Mouse (Mus musculus): ENCODE results near the gene Nolc1.

Nolc1 gene

GRCm38 (mm10) chr19:46075616-46076607, at the start of gene Nolc1:
Gene Nolc1, plus strand, starts transcription at chr19:46075863.
- DNase-seq (ENCODE audit: low read depth, low spot score), result peak; percentile 100

- DNase-seq (ENCODE audit: low read depth, low spot score), result no peak
Measured at GRCm38 (mm10) chr19:46026567-46026966, 49.1 kb upstream of the Nolc1 start.

GRCm38 (mm10) chr19:46028747-46029320, 46.8 kb upstream of the Nolc1 start:
- peak; percentile 45 for DNase-seq (ENCODE audit: low read depth, low spot score)

GRCm38 (mm10) chr19:46029652-46030051, 46.0 kb upstream of the Nolc1 start:
- DNase-seq (ENCODE audit: low read depth, low spot score), result no peak

GRCm38 (mm10) chr19:46030196-46030983, 45.3 kb upstream of the Nolc1 start:
- DNase-seq (ENCODE audit: low read depth, low spot score), result no peak

GRCm38 (mm10) chr19:46031689-46032432, 43.8 kb upstream of the Nolc1 start:
- DNase-seq (ENCODE audit: low read depth, low spot score), result no peak

- DNase-seq (ENCODE audit: low read depth, low spot score), result no peak
Measured at GRCm38 (mm10) chr19:46032731-46033510, 42.7 kb upstream of the Nolc1 start.

- no peak for DNase-seq (ENCODE audit: low read depth, low spot score)
Measured at GRCm38 (mm10) chr19:46033911-46034310, 41.8 kb upstream of the Nolc1 start.

GRCm38 (mm10) chr19:46035971-46036370, 39.7 kb upstream of the Nolc1 start:
- no peak for DNase-seq (ENCODE audit: low read depth, low spot score)

- DNase-seq (ENCODE audit: low read depth, low spot score), result no peak
Measured at GRCm38 (mm10) chr19:46036477-46037242, 39.0 kb upstream of the Nolc1 start.

GRCm38 (mm10) chr19:46037243-46037924, 38.3 kb upstream of the Nolc1 start:
- DNase-seq (ENCODE audit: low read depth, low spot score), result peak; percentile 76

- peak; percentile 36 for DNase-seq (ENCODE audit: low read depth, low spot score)
Measured at GRCm38 (mm10) chr19:46037925-46038850, 37.5 kb upstream of the Nolc1 start.

- DNase-seq (ENCODE audit: low read depth, low spot score), result peak; percentile 24
Measured at GRCm38 (mm10) chr19:46038851-46039260, 36.8 kb upstream of the Nolc1 start.

- DNase-seq (ENCODE audit: low read depth, low spot score), result peak; percentile 94
Measured at GRCm38 (mm10) chr19:46039478-46039877, 36.2 kb upstream of the Nolc1 start.

GRCm38 (mm10) chr19:46040149-46040902, 35.3 kb upstream of the Nolc1 start:
- peak; percentile 84 for DNase-seq (ENCODE audit: low read depth, low spot score)

GRCm38 (mm10) chr19:46041299-46041932, 34.2 kb upstream of the Nolc1 start:
- DNase-seq (ENCODE audit: low read depth, low spot score), result no peak
